Mouse (Mus musculus): ENCODE measurements at regions not wholly inside any gene's neighbourhood (a gene's known extent, or its start where the extent isn't known, plus 50 kb on each side); places are given as distances from the start of the nearest gene placed in this dataset.

DNA sequence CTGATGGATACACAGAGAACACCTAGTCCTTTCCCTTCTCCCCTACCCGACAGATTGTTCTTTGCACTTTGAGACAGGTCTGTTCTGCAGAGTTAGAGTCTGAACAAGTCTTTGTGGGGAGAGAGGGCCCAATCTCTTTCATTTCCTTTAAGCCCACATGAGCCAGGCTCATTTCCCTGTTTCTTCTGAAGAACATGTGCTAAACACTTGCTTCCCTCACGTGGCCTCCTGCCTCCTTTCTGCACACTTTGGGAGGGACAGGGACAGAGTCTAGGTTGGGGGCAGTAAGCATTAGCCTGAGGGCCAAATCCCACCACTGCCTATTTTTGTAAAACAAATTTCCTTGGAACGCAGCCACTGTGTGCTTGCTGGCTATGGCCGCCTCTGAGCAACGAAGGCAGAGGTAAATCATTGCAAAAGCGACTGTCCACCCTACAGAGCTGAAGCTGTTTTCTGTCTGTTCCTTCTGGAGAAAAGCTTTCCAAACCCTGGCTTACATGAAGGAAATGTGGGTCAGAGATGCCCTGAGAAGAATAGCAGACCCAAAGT, 170.6 kb upstream of the Kbtbd8 start:
- TF ChIP-seq CTCF (IDR thresholded peaks at IDR 0.05; ENCODE audit: extremely low read depth, insufficient read length, insufficient replicate concordance, low read depth, low read length): no peak
- no peak for TF ChIP-seq POLR2A (IDR thresholded peaks at IDR 0.05; ENCODE audit: low read depth, low read length)

All from small intestine, adult 2 months (tissue).